Mouse (Mus musculus): Measurements from ENCODE around the gene Hddc3.
"Not testable (repeated sequence)": the region's sequence is repeated elsewhere in the genome, so short reads cannot be mapped to it uniquely, and the experiment has no call there.

The Hddc3 gene

GRCm38 (mm10) chr7:80369967-80370431, 27.1 kb downstream of the Hddc3 start:
- DNase-seq (ENCODE audit: low spot score) = no peak

GRCm38 (mm10) chr7:80370649-80371040, 27.7 kb downstream of the Hddc3 start:
- DNase-seq (ENCODE audit: low spot score) = peak; percentile 89

GRCm38 (mm10) chr7:80371041-80371751, 28.3 kb downstream of the Hddc3 start, which contains the start of gene Man2a2:
Gene Man2a2 (minus strand): TSS chr7:80371375.
- DNase-seq (ENCODE audit: low spot score) = peak; percentile 74

DNA sequence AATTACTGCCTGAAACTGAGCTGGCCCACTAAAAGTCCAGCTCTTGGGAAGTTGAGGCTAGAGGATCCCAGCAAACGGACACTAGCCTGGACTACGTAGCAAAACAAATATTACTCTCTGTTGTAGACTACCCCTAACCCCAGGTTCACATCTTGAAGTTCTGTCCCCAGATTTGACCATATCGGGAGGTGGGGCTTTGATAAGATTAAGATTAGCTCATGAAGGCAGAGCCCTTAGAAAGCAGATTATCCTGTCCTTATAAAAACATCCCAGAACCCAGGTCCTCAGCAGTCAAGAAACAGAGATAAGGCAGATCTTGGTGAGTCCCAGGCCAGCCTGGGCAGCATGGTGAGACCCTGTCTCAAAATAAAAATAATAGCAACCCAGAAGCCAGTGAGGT, 29.3 kb downstream of the Hddc3 start:
- DNase-seq (ENCODE audit: low spot score) = no peak

DNA sequence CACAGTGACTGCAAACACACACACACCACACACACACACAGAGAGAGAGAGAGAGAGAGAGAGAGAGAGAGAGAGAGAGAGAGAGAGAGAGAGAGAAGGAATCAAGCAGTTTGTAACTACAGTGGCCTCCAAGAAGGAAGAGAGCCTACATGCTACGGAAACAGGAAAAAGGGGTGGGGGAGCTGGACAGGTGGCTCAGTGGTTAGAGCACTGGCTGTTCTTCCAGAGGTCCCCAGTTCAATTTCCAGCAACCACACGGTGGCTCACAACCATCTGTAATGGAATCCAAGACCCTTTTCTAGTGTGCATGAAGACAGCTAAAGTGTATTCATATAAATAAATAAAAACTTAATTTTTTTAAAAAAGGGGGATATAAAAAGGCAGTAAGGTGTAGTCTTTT, 29.8 kb downstream of the Hddc3 start:
- no peak for DNase-seq (ENCODE audit: low spot score)

DNA sequence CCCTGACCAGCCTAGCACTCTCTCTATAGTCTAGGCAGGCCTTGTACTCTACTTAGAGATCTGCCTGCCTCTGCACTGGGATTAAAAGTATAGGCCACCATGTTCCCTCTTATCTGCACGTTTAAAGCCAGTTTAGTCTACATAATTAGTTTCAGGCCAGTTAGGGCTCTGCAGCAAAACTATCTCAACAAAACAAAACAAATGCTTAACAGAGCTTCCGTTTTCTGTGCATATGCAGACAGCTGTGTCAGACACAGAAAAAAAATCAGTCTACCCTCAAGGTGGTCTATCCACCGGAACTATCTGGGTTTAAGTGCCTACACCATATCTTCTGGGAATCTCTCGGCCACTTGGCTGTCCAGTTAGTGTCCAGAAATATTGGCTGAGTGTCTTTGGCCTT, 30.4 kb downstream of the Hddc3 start:
- DNase-seq (ENCODE audit: low spot score) = no peak

DNA sequence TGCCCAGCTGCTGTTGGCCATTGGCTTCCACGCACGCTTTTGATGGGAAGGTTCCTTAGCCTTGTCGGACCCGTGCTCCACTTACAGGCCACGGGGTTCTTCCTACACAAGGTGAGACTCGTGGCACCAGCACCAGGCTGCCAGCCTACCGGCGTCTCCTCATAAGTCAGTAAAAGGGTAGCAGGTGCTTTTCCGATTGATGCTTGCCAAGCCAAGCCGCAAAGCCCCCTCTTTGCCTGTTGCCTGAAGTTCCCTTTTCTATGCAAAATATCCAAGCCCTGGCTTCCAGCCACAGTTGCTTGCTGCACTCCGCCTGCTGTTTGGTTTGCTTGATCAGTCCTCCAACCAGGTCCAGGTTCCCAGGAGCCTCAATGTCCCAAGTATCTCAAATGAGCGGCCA, 30.9 kb downstream of the Hddc3 start:
- no peak for DNase-seq (ENCODE audit: low spot score)

GRCm38 (mm10) chr7:80374280-80374679, 31.4 kb downstream of the Hddc3 start:
- no peak for DNase-seq (ENCODE audit: low spot score)

- DNase-seq (ENCODE audit: low spot score) = no peak
Measured at GRCm38 (mm10) chr7:80374733-80375132, 31.8 kb downstream of the Hddc3 start.

DNA sequence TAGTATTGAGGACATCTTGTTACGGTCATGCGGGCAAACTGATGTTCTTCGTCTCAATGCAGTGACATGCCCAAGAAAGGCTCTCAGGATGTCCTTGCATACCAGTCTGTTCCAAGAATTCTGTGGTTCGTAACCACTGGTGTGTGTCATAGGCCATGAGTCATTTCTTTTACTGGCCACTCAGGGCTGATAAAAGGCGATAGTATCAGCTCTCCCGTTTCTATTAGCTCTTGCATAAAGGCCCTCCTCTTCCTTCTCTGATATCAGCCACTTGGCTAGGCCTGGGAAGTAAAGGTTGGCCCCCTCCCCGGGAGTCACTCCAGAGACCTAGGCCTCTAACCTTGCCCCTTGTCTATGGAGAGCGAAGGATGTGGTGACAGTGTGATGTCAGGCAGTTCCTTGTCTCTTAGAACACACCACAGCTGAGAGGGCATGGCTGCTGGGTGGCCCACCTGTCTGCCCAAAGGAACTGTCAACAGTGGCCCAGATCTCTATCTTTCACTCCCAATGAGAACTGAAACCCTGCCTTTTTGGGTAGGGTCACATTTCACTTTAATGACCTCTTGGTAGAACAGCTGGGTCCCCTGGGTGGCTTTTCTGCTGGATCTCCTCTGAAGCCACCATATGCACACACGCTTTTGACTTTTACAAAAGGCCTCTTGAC, 32.6 kb downstream of the Hddc3 start:
- no peak for DNase-seq (ENCODE audit: low spot score)

DNA sequence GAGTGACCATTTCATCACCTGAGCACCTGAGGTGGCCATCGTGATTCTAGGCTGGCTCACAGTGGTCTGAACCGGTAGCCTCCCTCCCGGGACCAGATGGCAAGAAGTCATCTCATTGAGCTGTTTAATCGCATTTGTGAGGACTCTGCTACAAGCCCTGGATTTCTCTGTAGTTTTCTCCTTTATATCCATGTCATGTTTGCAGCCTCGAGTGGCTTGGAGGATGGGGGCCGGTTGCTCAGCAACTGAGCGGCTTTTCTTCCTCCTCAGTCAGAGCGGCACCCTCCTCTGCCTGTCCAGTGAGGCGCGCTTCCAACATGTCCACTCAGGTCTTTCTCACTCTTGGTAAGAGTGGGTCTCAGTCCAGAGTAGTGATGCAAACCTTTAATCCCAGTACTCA, 33.3 kb downstream of the Hddc3 start:
- DNase-seq (ENCODE audit: low spot score) = no peak

- peak; percentile 69 for DNase-seq (ENCODE audit: low spot score)
Measured at GRCm38 (mm10) chr7:80377471-80377870, 34.6 kb downstream of the Hddc3 start.

GRCm38 (mm10) chr7:80379531-80379930, 36.6 kb downstream of the Hddc3 start:
- DNase-seq (ENCODE audit: low spot score) = no peak

DNA sequence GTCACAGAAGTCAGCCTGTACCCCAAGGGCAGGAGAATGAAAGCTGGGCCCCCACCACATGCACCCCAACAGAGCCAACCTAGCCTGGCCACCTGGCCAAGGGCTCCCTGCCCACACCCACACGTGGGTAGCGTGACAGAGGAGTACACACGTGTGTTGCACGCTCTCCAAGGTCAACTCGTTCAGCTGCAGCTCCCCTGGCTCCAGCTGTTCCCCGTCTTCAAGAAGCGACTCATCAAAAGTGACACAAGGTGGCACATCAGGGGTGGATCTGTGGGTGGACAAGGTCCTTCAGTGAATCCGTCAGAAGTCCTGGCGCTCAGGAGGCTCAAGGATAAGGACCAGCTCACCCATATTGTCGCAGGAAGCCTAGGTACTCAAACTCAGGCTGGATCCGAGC, 40.0 kb downstream of the Hddc3 start:
- DNase-seq (ENCODE audit: low spot score) = no peak

GRCm38 (mm10) chr7:80386235-80386930, 43.5 kb downstream of the Hddc3 start:
- peak; percentile 93 for DNase-seq (ENCODE audit: low spot score)

- DNase-seq (ENCODE audit: low spot score) = no peak
Measured at GRCm38 (mm10) chr7:80387033-80387632, 44.2 kb downstream of the Hddc3 start.

- peak; percentile 63 for DNase-seq (ENCODE audit: low spot score)
Measured at GRCm38 (mm10) chr7:80387633-80388543, 45.0 kb downstream of the Hddc3 start, which contains the start of gene Fes. Gene Fes (minus strand): TSS chr7:80387946.

GRCm38 (mm10) chr7:80392119-80392518, 49.2 kb downstream of the Hddc3 start:
- no peak for DNase-seq (ENCODE audit: low spot score)

DNA sequence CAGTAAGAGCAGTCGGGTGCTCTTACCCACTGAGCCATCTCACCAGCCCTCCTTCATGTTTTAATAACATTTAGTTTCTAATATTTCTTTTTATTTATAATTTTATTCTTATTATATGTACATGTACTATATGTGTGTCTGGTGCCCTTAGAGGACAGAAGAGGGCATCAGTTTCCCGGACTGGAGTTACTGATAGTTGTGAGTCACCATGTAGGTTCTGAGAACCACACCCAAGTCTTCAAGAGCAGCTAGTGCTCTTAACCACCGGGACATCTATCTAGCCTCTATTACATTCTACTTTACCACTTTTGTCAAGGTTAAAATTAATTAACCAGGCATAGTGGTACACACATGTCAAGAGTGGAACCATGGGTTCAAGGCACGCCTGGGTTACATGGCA, 51.7 kb downstream of the Hddc3 start:
- DNase-seq (ENCODE audit: low spot score) = no peak

- DNase-seq (ENCODE audit: low spot score) = not testable (repeated sequence)
Measured at GRCm38 (mm10) chr7:80396427-80396826, 53.5 kb downstream of the Hddc3 start.

GRCm38 (mm10) chr7:80397986-80398385, 55.1 kb downstream of the Hddc3 start:
- no peak for DNase-seq (ENCODE audit: low spot score)
